Mouse (Mus musculus) limb, embryonic 13.5 days (tissue): ENCODE data around the gene Arid4b. TPM values are rescaled to one million over a fixed set of nuclear protein-coding genes. Genes with fewer than 3 reads are reported as not detected.
A peak's percentile ranks its signal among the peaks of the same experiment; 100 is the strongest.
"Not testable (repeated sequence)": the region's sequence is repeated elsewhere in the genome, so short reads cannot be mapped to it uniquely, and the experiment has no call there.

Experiments
- ATAC-seq: fragments of 200-750 bp; cut with Nextera tagmentation; 2 replicates; pipeline ENCODE4 v1.8.0; 2017; ENCODE audit warnings: low read depth, moderate number of reproducible peaks, moderate TSS enrichment; ENCODE audit not compliant: low FRiP score
- H3K27ac ChIP-seq: fragments of 300-500 bp; sonication (generic); 2 replicates; pipeline ENCODE4 v1.5.1; 2015; ENCODE audit warnings: inconsistent platforms, mild to moderate bottlenecking, moderate library complexity
- H3K27me3 ChIP-seq: fragments of 300-500 bp; sonication (generic); 2 replicates; pipeline ENCODE4 v1.6.1; 2015; ENCODE audit warnings: mild to moderate bottlenecking, inconsistent platforms
- H3K36me3 ChIP-seq: fragments of 300-500 bp; sonication (generic); 2 replicates; pipeline ENCODE4 v1.6.1; 2015; ENCODE audit warnings: inconsistent platforms, mild to moderate bottlenecking, moderate library complexity
- H3K4me1 ChIP-seq: fragments of 300-500 bp; sonication (generic); 2 replicates; pipeline ENCODE4 v1.6.1; 2015; ENCODE audit warnings: inconsistent platforms
- H3K4me2 ChIP-seq: fragments of 300-500 bp; sonication (generic); replicated peaks from 2 replicates; pipeline ENCODE4 v1.6.1; 2015; ENCODE audit warnings: inconsistent platforms, mild to moderate bottlenecking, moderate library complexity
- H3K4me3 ChIP-seq: fragments of 300-500 bp; sonication (generic); 2 replicates; pipeline ENCODE4 v1.5.1; 2015; ENCODE audit warnings: moderate library complexity, mild to moderate bottlenecking, inconsistent platforms
- H3K9ac ChIP-seq: fragments of 300-500 bp; sonication (generic); 2 replicates; pipeline ENCODE4 v1.6.1; 2015; ENCODE audit warnings: mild to moderate bottlenecking, inconsistent platforms
- H3K9me3 ChIP-seq: fragments of 300-500 bp; sonication (generic); 2 replicates; pipeline ENCODE4 v1.6.1; 2016; ENCODE audit warnings: inconsistent platforms
- WGBS: fragments of 180-500 bp; shearing (Covaris S2); methylation state at CpG from one replicate; pipeline ENCODE4 v1.1.7; 2015; 5-methylcytosine and 5-hydroxymethylcytosine counted together
- polyA plus RNA-seq: library from polyadenylated mRNA; unstranded; fragments of >200 nt; fragmentation: Nextera tagmentation; extraction: Ambion mirVana; gene quantifications from 2 replicates; pipeline ENCODE4 v1.2.1, GENCODE M21; 2015

Gene Arid4b
- polyA plus RNA-seq, result 102 and 111 TPM in 2 replicates

GRCm38 (mm10) chr13:14063013-14063941 is at the start of gene Arid4b, which contains the start of gene Ggps1:
Arid4b (plus strand) TSS chr13:14063232.
Ggps1 (minus strand) TSS chr13:14063488.
- Histone ChIP-seq H3K27ac (peak within 1 kb of the TSS; percentile 98), H3K27me3 (no peaks in the 10 kb centered on the region), H3K4me1 (peaks cover 22% of the 10 kb centered on the region), H3K9me3 (no peaks in the 10 kb centered on the region), H3K9ac (peak within 1 kb of the TSS; percentile 99), H3K4me3 (peak within 1 kb of the TSS; percentile 99), H3K36me3 (peaks cover 14% of the 10 kb centered on the region), H3K4me2 (peak within 1 kb of the TSS; percentile 86)
- WGBS, result under 1% methylated on average over 64 of the region's 64 CpGs
- ATAC-seq, result peak; percentile 98

DNA sequence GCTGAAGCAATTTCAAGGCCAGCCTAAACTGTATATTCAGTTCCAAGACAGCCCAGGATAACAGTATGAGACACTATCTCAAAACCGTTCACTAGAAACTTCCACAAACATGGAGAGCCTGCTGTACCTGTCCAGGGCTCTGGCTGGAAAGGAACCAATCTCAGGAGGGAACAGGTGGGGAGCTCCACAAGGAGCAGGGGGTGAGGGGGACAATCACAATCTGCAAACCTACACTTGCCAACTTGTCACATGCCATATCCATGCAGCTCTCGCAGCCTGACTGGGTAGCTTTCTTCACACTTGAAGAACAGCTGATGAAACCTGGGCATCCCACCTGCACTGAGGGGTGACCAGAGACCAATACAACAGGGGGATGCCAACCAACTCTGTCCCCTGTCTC is 49.0 kb upstream of the Arid4b start:
- ATAC-seq, result no peak
- WGBS, result 84% methylated on average over 2 of the region's 2 CpGs
- no peak overlapping the region for H3K27ac ChIP-seq
- no peaks in the 10 kb centered on the region for H3K27me3 ChIP-seq
- no peak overlapping the region for H3K9ac ChIP-seq
- H3K36me3 ChIP-seq, result peaks cover 70% of the 10 kb centered on the region
- no peaks in the 10 kb centered on the region for H3K4me1 ChIP-seq
- H3K9me3 ChIP-seq, result no peaks in the 10 kb centered on the region
- no peak overlapping the region for H3K4me2 ChIP-seq
- H3K4me3 ChIP-seq, result no peak overlapping the region

- Histone ChIP-seq H3K27me3 (no peaks in the 10 kb centered on the region), H3K9ac (no peak overlapping the region), H3K27ac (no peak overlapping the region), H3K4me3 (no peak overlapping the region), H3K4me1 (no peaks in the 10 kb centered on the region), H3K4me2 (no peak overlapping the region), H3K9me3 (no peaks in the 10 kb centered on the region), H3K36me3 (peaks cover 72% of the 10 kb centered on the region)
- WGBS, result 83% methylated on average over 4 of the region's 4 CpGs
- no peak for ATAC-seq
These were observed 48.5 kb upstream of the Arid4b start for GRCm38 (mm10) chr13:14014540-14014939.

- Histone ChIP-seq H3K4me2 (no peak overlapping the region), H3K36me3 (peaks cover 69% of the 10 kb centered on the region), H3K4me1 (no peaks in the 10 kb centered on the region), H3K27ac (no peak overlapping the region), H3K4me3 (no peak overlapping the region), H3K27me3 (no peaks in the 10 kb centered on the region), H3K9me3 (no peaks in the 10 kb centered on the region), H3K9ac (no peak overlapping the region)
- 90% methylated on average over 6 of the region's 6 CpGs for WGBS
- ATAC-seq, result no peak
These were observed 47.4 kb upstream of the Arid4b start for GRCm38 (mm10) chr13:14015609-14016008.

- H3K4me3 ChIP-seq, result no peak overlapping the region
- no peaks in the 10 kb centered on the region for H3K27me3 ChIP-seq
- no peak for ATAC-seq
- H3K4me1 ChIP-seq, result no peaks in the 10 kb centered on the region
- H3K9me3 ChIP-seq, result no peaks in the 10 kb centered on the region
- H3K36me3 ChIP-seq, result peaks cover 47% of the 10 kb centered on the region
- no peak overlapping the region for H3K27ac ChIP-seq
- H3K4me2 ChIP-seq, result no peak overlapping the region
- H3K9ac ChIP-seq, result no peak overlapping the region
These were observed 44.7 kb upstream of the Arid4b start for GRCm38 (mm10) chr13:14018283-14018682.

DNA sequence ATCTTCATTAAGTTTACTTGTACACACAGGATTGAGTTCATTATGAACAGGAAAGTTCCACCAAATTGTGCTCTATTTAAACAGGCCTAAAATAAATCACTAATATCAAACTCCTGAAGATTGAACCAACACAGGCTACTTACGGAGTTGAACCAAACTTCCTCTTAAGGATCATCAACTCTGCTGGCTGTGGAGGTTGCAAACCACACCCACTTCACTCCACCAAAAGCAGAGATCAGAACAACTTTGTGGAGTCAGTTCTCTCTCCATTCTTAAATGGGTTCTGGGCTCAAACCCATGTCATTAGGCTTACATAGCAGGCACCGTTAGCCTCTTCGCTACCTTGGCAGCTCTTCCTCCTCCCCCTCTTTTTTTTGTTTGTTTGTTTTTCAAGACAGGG is 44.2 kb upstream of the Arid4b start:
- Histone ChIP-seq H3K4me1 (no peaks in the 10 kb centered on the region), H3K36me3 (peaks cover 43% of the 10 kb centered on the region), H3K9ac (no peak overlapping the region), H3K9me3 (no peaks in the 10 kb centered on the region), H3K27ac (no peak overlapping the region), H3K4me3 (no peak overlapping the region), H3K4me2 (no peak overlapping the region), H3K27me3 (no peaks in the 10 kb centered on the region)
- no peak for ATAC-seq
- WGBS, result 90% methylated on average over 3 of the region's 3 CpGs

- 80% methylated on average over 11 of the region's 12 CpGs for WGBS
- not testable (repeated sequence) for H3K4me3 ChIP-seq, H3K9me3 ChIP-seq, H3K27ac ChIP-seq, H3K4me1 ChIP-seq, H3K4me2 ChIP-seq, H3K27me3 ChIP-seq, ATAC-seq, H3K9ac ChIP-seq
- H3K36me3 ChIP-seq, result peaks cover 36% of the 10 kb centered on the region
These were observed 41.6 kb upstream of the Arid4b start for GRCm38 (mm10) chr13:14021417-14021816.

- Histone ChIP-seq H3K9ac (no peak overlapping the region), H3K4me3 (no peak overlapping the region), H3K9me3 (no peaks in the 10 kb centered on the region), H3K4me2 (no peak overlapping the region), H3K4me1 (no peaks in the 10 kb centered on the region), H3K27me3 (no peaks in the 10 kb centered on the region), H3K27ac (no peak overlapping the region), H3K36me3 (peaks cover 37% of the 10 kb centered on the region)
- 90% methylated on average over 6 of the region's 6 CpGs for WGBS
- ATAC-seq, result no peak
These were observed 37.5 kb upstream of the Arid4b start for GRCm38 (mm10) chr13:14025554-14025953.

GRCm38 (mm10) chr13:14026154-14026820 is 36.7 kb upstream of the Arid4b start:
- WGBS, result 96% methylated on average over 6 of the region's 6 CpGs
- Histone ChIP-seq H3K4me2 (no peak overlapping the region), H3K27me3 (no peaks in the 10 kb centered on the region), H3K9ac (no peak overlapping the region), H3K4me1 (no peaks in the 10 kb centered on the region), H3K36me3 (peaks cover 37% of the 10 kb centered on the region), H3K9me3 (no peaks in the 10 kb centered on the region), H3K4me3 (no peak overlapping the region), H3K27ac (no peak overlapping the region)
- no peak for ATAC-seq

- Histone ChIP-seq H3K27me3 (no peaks in the 10 kb centered on the region), H3K4me3 (no peak overlapping the region), H3K36me3 (peaks cover 9% of the 10 kb centered on the region), H3K9me3 (no peaks in the 10 kb centered on the region), H3K9ac (no peak overlapping the region), H3K27ac (no peak overlapping the region), H3K4me2 (no peak overlapping the region), H3K4me1 (peaks cover 3% of the 10 kb centered on the region)
- WGBS, result 92% methylated on average over 5 of the region's 5 CpGs
- no peak for ATAC-seq
These were observed 29.5 kb upstream of the Arid4b start for GRCm38 (mm10) chr13:14033309-14034072.

GRCm38 (mm10) chr13:14034073-14034348 is 29.0 kb upstream of the Arid4b start:
- ATAC-seq, result no peak
- Histone ChIP-seq H3K4me3 (no peak overlapping the region), H3K9ac (no peak overlapping the region), H3K36me3 (peaks cover 6% of the 10 kb centered on the region), H3K4me2 (no peak overlapping the region), H3K27me3 (no peaks in the 10 kb centered on the region), H3K9me3 (no peaks in the 10 kb centered on the region), H3K27ac (no peak overlapping the region), H3K4me1 (peaks cover 7% of the 10 kb centered on the region)

DNA sequence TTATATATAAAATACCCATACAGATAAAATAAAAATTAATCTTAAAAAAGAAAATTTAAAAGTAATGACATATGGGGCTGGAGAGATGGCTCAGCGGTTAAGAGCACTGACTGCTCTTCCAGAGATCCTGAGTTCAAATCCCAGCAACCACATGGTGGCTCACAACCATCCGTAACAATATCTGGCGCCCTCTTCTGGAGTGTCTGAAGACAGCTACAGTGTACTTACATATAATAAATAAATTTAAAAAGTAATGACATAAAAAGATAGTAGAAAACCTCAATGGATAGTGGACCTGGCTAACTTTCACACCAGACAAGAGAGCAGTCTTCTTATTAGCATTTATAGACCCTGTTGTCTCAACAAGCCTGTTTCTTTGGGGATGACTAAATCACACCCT is 27.7 kb upstream of the Arid4b start:
- H3K4me2 ChIP-seq, H3K4me3 ChIP-seq, H3K36me3 ChIP-seq, ATAC-seq, H3K27me3 ChIP-seq, H3K9ac ChIP-seq, H3K27ac ChIP-seq, H3K9me3 ChIP-seq: not testable (repeated sequence)
- WGBS, result 95% methylated on average over 3 of the region's 3 CpGs
- H3K4me1 ChIP-seq, result peaks cover 11% of the 10 kb centered on the region
